Mouse (Mus musculus): ENCODE measurements around the gene Ehd4. TPM values are rescaled to one million over a fixed set of nuclear protein-coding genes. Genes with fewer than 3 reads are reported as not detected.

Ehd4 gene
- polyA plus RNA-seq, 1 experiment, result 55.8 TPM

DNA sequence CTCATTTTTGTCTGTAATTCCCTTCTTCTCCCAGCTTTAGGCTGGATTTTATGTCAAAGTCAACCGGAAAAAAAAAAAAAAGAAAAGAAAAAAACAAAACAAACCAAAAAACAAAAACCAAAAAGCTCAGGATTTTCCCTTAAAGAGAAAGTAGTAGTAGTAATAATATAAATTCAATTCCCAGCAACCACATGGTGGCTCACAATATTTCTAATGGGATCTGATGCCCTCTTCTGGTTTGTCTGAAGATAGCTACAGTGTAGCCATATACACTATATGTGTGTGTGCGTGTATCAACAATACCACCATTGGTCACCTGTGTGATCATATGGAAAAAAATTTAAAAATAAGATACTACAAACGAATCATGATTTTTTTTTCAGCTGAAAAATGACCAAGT, 15.0 kb upstream of the Ehd4 start:
- TF ChIP-seq GATA1 (IDR thresholded peaks at IDR 0.05; ENCODE audit: borderline replicate concordance, low read length) (no peak), FLI1 (IDR thresholded peaks at IDR 0.05; ENCODE audit: low read length) (no peak)
- peaks cover 14% of the 10 kb centered on the region for H3K27me3 ChIP-seq (replicated peaks)
- H3K36me3 ChIP-seq (replicated peaks; ENCODE audit: low read length), result no peaks in the 10 kb centered on the region

DNA sequence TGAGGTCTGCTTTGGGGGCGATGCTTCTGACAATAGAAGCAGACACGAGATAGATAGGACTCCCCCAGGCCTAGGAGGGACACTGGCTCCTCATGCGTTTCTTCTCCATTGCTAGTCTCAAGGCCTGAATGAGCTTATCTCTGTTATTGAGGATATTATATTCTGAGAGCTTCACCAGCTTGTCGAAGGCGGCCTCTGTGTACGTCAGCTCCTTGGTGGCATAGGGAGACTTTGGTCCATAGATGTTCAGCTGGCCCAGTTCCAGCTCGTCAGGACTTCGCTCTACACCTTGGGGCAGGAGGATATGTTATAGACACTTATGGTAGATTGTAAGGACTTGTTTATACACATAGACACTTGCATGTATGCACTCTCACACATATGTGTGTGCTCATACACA, 13.4 kb upstream of the Ehd4 start:
- Histone ChIP-seq H3K36me3 (replicated peaks; ENCODE audit: low read length) (no peaks in the 10 kb centered on the region), H3K4me3 (replicated peaks) (no peak overlapping the region), H3K4me1 (peaks cover 54% of the 10 kb centered on the region), H3K27me3 (replicated peaks) (peaks cover 2% of the 10 kb centered on the region), H3K9me3 (no peaks in the 10 kb centered on the region)
- no peak for TF ChIP-seq FLI1 (IDR thresholded peaks at IDR 0.05; ENCODE audit: low read length)
- no peak for TF ChIP-seq GATA1 (IDR thresholded peaks at IDR 0.05; ENCODE audit: borderline replicate concordance, low read length)

More for the DNA sequence above, 15.0 kb upstream of the Ehd4 start:
- Histone ChIP-seq H3K9me3 (no peaks in the 10 kb centered on the region), H3K4me1 (peaks cover 51% of the 10 kb centered on the region), H3K4me3 (replicated peaks) (no peak overlapping the region)

DNA sequence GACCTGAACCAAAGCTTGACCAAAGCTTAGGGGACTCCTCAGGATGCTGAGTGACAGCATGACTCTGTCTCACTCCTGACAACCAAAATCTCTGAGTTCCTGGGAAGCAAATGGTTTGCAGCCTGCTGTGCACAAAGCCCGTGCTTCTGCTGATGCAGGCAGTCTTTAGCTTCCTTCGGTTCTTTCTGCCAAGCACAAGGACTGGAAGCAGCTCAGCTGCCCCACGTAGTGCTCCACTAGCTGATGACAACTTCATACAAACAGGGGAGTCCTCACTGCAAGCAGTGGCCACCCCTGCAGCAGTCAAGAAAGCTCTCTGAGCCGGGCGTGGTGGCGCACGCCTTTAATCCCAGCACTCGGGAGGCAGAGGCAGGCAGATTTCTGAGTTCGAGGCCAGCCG, 11.1 kb upstream of the Ehd4 start:
- Histone ChIP-seq H3K9me3 (no peaks in the 10 kb centered on the region), H3K4me1 (peaks cover 56% of the 10 kb centered on the region), H3K4me3 (replicated peaks) (no peak overlapping the region), H3K36me3 (replicated peaks; ENCODE audit: low read length) (no peaks in the 10 kb centered on the region), H3K27me3 (replicated peaks) (no peaks in the 10 kb centered on the region)
- no peak for TF ChIP-seq GATA1 (IDR thresholded peaks at IDR 0.05; ENCODE audit: borderline replicate concordance, low read length)

DNA sequence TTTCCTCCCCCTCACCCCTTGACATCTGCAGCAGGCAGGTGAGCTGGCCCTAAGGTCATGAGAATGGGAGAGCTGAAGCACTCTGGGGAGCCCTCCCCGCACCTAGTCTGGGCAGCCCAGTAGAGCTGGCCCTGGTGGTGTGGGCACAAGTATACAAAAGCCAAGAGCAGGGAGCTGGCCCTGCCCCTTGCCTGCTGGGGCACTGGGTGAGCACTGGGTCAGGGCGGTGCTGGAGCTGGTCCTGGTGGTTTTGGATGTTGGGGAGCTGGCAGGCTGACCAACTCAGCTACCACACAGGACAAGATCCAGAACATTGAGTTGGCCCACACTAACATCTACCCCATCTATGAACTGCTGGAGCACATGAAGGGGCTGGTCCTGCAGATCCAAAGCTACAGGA, 5.0 kb upstream of the Ehd4 start:
- Histone ChIP-seq H3K4me3 (replicated peaks) (peak overlapping the region; percentile 70), H3K27me3 (replicated peaks) (no peaks in the 10 kb centered on the region), H3K9me3 (no peaks in the 10 kb centered on the region), H3K4me1 (peaks cover 57% of the 10 kb centered on the region), H3K36me3 (replicated peaks; ENCODE audit: low read length) (no peaks in the 10 kb centered on the region)
- TF ChIP-seq GATA1 (IDR thresholded peaks at IDR 0.05; ENCODE audit: borderline replicate concordance, low read length) (no peak), FLI1 (IDR thresholded peaks at IDR 0.05; ENCODE audit: low read length) (no peak)

DNA sequence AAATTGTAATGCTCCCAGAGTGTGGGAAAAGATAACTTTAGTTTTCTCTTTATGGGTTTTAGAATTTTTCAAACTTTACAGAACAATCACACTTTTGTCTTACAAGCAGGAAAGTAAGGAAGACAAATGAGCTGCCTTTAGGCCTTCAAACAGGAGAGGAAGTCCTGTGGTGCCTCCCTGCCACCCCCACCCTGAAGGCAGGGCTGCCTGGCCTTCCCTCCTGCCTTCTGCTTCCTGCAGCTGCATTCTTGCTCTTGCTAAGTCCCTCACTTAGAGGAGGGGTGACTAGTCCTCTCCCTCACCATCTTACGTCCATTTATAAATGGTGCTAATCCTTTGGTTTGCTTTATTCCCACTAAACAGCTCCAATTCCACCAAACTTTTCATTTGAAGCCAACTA, 4.4 kb upstream of the Ehd4 start:
- H3K4me3 ChIP-seq (replicated peaks), result peak overlapping the region; percentile 81
- no peaks in the 10 kb centered on the region for H3K9me3 ChIP-seq
- TF ChIP-seq FLI1 (IDR thresholded peaks at IDR 0.05; ENCODE audit: low read length), result no peak
- no peak for TF ChIP-seq GATA1 (IDR thresholded peaks at IDR 0.05; ENCODE audit: borderline replicate concordance, low read length)
- H3K4me1 ChIP-seq, result peaks cover 51% of the 10 kb centered on the region
- H3K27me3 ChIP-seq (replicated peaks), result no peaks in the 10 kb centered on the region
- no peaks in the 10 kb centered on the region for H3K36me3 ChIP-seq (replicated peaks; ENCODE audit: low read length)

DNA sequence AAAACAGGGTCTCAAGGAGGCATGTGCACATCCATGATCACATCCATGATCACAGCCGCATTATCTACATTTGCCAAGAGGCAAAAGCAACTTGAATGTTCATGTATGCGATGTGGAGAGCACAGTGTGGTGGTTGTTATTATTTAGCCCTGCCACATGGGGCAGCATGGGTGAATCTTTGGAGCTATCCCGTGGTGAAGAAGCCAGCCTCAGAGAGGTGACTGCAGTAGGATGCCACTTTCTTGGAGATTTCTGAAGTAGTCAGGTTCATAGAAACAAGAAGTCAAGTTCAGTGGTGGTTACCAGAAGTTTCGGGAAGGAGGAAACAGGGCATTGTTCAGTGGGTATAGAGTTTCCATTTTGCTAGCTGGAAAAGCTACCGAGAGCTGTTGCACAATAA, 3.6 kb upstream of the Ehd4 start:
- peaks cover 45% of the 10 kb centered on the region for H3K4me1 ChIP-seq
- no peaks in the 10 kb centered on the region for H3K36me3 ChIP-seq (replicated peaks; ENCODE audit: low read length)
- no peak overlapping the region for H3K4me3 ChIP-seq (replicated peaks)
- H3K27me3 ChIP-seq (replicated peaks), result no peaks in the 10 kb centered on the region
- TF ChIP-seq GATA1 (IDR thresholded peaks at IDR 0.05; ENCODE audit: borderline replicate concordance, low read length), result no peak
- no peak for TF ChIP-seq FLI1 (IDR thresholded peaks at IDR 0.05; ENCODE audit: low read length)
- H3K9me3 ChIP-seq, result no peaks in the 10 kb centered on the region

DNA sequence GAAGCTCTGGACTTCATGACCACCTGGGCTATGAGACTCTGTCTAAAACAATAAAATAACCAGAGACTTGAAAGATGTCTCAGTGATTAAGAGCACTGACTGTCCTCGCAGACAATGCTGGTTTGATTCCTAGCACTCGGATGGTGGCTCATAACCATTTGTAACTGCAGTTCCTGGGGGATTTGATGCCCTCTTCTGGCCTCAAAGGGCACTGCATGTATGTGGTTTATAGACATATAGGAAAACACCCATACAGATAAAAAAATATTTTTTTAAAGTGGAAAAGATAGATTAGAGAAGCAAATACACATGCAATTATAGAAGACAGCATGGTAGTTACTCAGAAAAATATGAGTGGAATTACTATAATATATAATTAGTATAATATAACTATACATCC, 3.2 kb upstream of the Ehd4 start:
- no peaks in the 10 kb centered on the region for H3K27me3 ChIP-seq (replicated peaks)
- peaks cover 4% of the 10 kb centered on the region for H3K36me3 ChIP-seq (replicated peaks; ENCODE audit: low read length)
- no peaks in the 10 kb centered on the region for H3K9me3 ChIP-seq
- TF ChIP-seq FLI1 (IDR thresholded peaks at IDR 0.05; ENCODE audit: low read length), result no peak
- TF ChIP-seq GATA1 (IDR thresholded peaks at IDR 0.05; ENCODE audit: borderline replicate concordance, low read length), result no peak
- no peak overlapping the region for H3K4me3 ChIP-seq (replicated peaks)
- H3K4me1 ChIP-seq, result peaks cover 48% of the 10 kb centered on the region

DNA sequence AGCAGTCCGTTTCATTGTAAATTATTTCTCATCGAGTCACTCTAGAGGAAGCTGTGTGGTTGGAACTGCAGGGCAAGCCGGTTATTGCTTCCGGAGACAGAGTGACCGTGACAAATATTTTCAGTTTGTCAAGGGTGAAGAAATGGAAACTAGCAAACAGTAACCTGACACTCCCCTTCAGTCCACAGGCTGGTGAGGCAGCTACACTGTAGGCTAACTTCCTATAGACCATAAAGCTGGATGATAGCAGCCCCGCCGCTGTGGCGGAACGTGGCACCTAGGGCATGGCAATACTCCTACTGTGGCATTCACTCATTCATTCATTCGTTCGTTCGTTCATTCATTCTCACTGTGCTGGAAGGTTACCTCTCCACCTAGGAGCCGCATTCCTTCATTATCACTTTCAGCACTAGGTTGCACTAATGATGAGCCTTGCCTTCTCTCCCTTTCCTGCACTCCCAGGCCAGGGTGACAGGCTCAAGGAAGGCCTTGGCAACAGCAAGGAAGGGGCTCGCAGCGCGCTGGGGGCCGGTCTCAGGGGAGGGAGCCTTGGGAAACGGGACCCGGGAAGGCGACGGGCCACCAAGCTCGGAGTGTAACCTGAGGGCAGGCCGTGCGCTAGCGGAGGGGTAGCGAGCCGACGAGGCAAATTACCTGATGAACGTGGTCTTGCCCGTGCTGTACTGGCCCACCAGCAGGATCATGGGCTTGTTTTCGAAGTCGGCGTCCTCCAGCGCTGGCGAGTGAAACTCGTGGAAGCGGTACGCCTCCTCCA, 633 bp downstream of the Ehd4 start:
- Histone ChIP-seq H3K4me3 (replicated peaks) (peak overlapping the region; percentile 100), H3K9me3 (no peaks in the 10 kb centered on the region), H3K4me1 (peaks cover 61% of the 10 kb centered on the region), H3K27me3 (replicated peaks) (no peaks in the 10 kb centered on the region), H3K36me3 (replicated peaks; ENCODE audit: low read length) (peaks cover 41% of the 10 kb centered on the region)
- TF ChIP-seq FLI1 (IDR thresholded peaks at IDR 0.05; ENCODE audit: low read length) (no peak), GATA1 (IDR thresholded peaks at IDR 0.05; ENCODE audit: borderline replicate concordance, low read length) (no peak)

DNA sequence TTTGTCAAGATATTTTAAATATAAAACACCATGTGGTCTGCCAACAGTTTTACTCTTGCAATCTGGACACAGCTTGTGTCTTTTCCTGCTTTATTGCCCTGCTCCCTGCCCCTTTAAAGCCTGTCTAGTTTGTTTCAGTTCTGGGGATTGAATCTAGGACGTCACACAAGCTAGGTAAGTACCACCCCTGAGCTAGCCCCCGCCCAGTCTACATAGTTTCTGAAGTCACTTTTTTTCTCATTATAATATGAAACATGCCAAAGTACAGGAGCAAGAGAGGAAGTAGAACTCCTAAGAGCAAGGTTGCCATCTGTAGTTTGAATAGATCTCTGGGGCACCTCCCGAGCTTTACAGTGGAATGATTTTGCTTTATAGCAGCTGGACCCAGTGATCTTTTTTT, 3.8 kb downstream of the Ehd4 start:
- no peak for TF ChIP-seq GATA1 (IDR thresholded peaks at IDR 0.05; ENCODE audit: borderline replicate concordance, low read length)
- TF ChIP-seq FLI1 (IDR thresholded peaks at IDR 0.05; ENCODE audit: low read length), result no peak
- Histone ChIP-seq H3K4me1 (peaks cover 76% of the 10 kb centered on the region), H3K9me3 (no peaks in the 10 kb centered on the region), H3K36me3 (replicated peaks; ENCODE audit: low read length) (peaks cover 70% of the 10 kb centered on the region), H3K4me3 (replicated peaks) (no peak overlapping the region), H3K27me3 (replicated peaks) (no peaks in the 10 kb centered on the region)

DNA sequence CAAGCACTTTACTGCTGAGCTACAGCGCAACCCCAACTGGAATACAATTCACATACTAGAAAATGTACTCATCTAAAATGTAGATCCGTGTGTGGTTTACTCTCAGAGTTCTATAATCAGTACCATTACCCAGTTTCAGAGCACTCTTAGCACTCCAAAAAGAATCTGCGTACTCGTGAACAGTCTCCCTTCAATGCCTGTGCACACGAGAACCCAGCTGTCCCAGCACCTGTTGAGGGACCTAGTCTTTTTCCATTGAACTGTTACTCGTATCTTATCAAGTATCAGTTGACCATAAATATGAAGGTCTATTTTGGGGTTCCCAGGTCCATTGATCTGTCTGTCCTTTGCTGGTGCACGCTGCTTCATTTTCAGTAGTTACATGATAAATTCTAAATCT, 4.8 kb downstream of the Ehd4 start:
- no peak for TF ChIP-seq FLI1 (IDR thresholded peaks at IDR 0.05; ENCODE audit: low read length)
- TF ChIP-seq GATA1 (IDR thresholded peaks at IDR 0.05; ENCODE audit: borderline replicate concordance, low read length), result no peak
- no peaks in the 10 kb centered on the region for H3K9me3 ChIP-seq
- H3K4me1 ChIP-seq, result peaks cover 71% of the 10 kb centered on the region
- H3K4me3 ChIP-seq (replicated peaks), result no peak overlapping the region
- H3K36me3 ChIP-seq (replicated peaks; ENCODE audit: low read length), result peaks cover 78% of the 10 kb centered on the region
- H3K27me3 ChIP-seq (replicated peaks), result no peaks in the 10 kb centered on the region

Data from megakaryocyte, embryonic 14.5 days (primary cell).